Mouse (Mus musculus): ENCODE measurements at regions not wholly inside any gene's neighbourhood (a gene's known extent, or its start where the extent isn't known, plus 50 kb on each side); places are given as distances from the start of the nearest gene placed in this dataset.

GRCm38 (mm10) chr13:6479667-6480066, 68.3 kb upstream of the Pitrm1 start:
- ATAC-seq (ENCODE audit: extremely low read depth, insufficient number of reproducible peaks, low FRiP score, poor library complexity, severe bottlenecking) (no peak), DNase-seq (ENCODE audit: low spot score) (no peak)
- Histone ChIP-seq H3K4me3 (ENCODE audit: low read depth, low read length) (no peak overlapping the region), H3K4me1 (ENCODE audit: insufficient read depth, low read depth, low read length) (no peaks in the 10 kb centered on the region), H3K9me3 (replicated peaks) (no peaks in the 10 kb centered on the region), H3K36me3 (replicated peaks) (no peaks in the 10 kb centered on the region), H3K27me3 (ENCODE audit: insufficient read depth, low read length) (no peaks in the 10 kb centered on the region; the same call in 1 of the 2 replicates)
- no peak for TF ChIP-seq POLR2AphosphoS5 (IDR thresholded peaks at IDR 0.05; ENCODE audit: insufficient replicate concordance, low read depth, low read length)
- TF ChIP-seq GATA1 (IDR thresholded peaks at IDR 0.05; ENCODE audit: borderline replicate concordance, low read length) = no peak
- no peak for TF ChIP-seq CTCF (IDR thresholded peaks at IDR 0.05; ENCODE audit: low read depth, low read length)
- TF ChIP-seq GATA2 (IDR thresholded peaks at IDR 0.05; ENCODE audit: borderline replicate concordance, low read depth, low read length) = no peak
- no peak for TF ChIP-seq TAL1 (conservative IDR thresholded peaks at IDR 0.05; ENCODE audit: low read depth, low read length)

GRCm38 (mm10) chr13:6484418-6484817, 63.5 kb upstream of the Pitrm1 start:
- no peak for TF ChIP-seq CTCF (IDR thresholded peaks at IDR 0.05; ENCODE audit: low read depth, low read length)
- TF ChIP-seq GATA2 (IDR thresholded peaks at IDR 0.05; ENCODE audit: borderline replicate concordance, low read depth, low read length) = no peak
- TF ChIP-seq POLR2AphosphoS5 (IDR thresholded peaks at IDR 0.05; ENCODE audit: insufficient replicate concordance, low read depth, low read length) = no peak
- TF ChIP-seq TAL1 (conservative IDR thresholded peaks at IDR 0.05; ENCODE audit: low read depth, low read length) = no peak
- no peak for TF ChIP-seq GATA1 (IDR thresholded peaks at IDR 0.05; ENCODE audit: borderline replicate concordance, low read length)
- DNase-seq (ENCODE audit: low spot score) (no peak), ATAC-seq (ENCODE audit: extremely low read depth, insufficient number of reproducible peaks, low FRiP score, poor library complexity, severe bottlenecking) (no peak)
- H3K9me3 ChIP-seq (replicated peaks) = no peaks in the 10 kb centered on the region
- no peaks in the 10 kb centered on the region; the same call in 1 of the 2 replicates for H3K27me3 ChIP-seq (ENCODE audit: insufficient read depth, low read length)
- H3K4me3 ChIP-seq (ENCODE audit: low read depth, low read length) = no peak overlapping the region
- no peaks in the 10 kb centered on the region for H3K36me3 ChIP-seq (replicated peaks)
- no peaks in the 10 kb centered on the region for H3K4me1 ChIP-seq (ENCODE audit: insufficient read depth, low read depth, low read length)

GRCm38 (mm10) chr13:6487837-6488236, 60.1 kb upstream of the Pitrm1 start:
- Histone ChIP-seq H3K4me3 (ENCODE audit: low read depth, low read length) (no peak overlapping the region), H3K36me3 (replicated peaks) (no peaks in the 10 kb centered on the region), H3K9me3 (replicated peaks) (no peaks in the 10 kb centered on the region), H3K4me1 (ENCODE audit: insufficient read depth, low read depth, low read length) (no peaks in the 10 kb centered on the region), H3K27me3 (ENCODE audit: insufficient read depth, low read length) (no peaks in the 10 kb centered on the region; the same call in 1 of the 2 replicates)
- no peak for TF ChIP-seq GATA2 (IDR thresholded peaks at IDR 0.05; ENCODE audit: borderline replicate concordance, low read depth, low read length)
- no peak for TF ChIP-seq CTCF (IDR thresholded peaks at IDR 0.05; ENCODE audit: low read depth, low read length)
- no peak for TF ChIP-seq TAL1 (conservative IDR thresholded peaks at IDR 0.05; ENCODE audit: low read depth, low read length)
- no peak for TF ChIP-seq GATA1 (IDR thresholded peaks at IDR 0.05; ENCODE audit: borderline replicate concordance, low read length)
- TF ChIP-seq POLR2AphosphoS5 (IDR thresholded peaks at IDR 0.05; ENCODE audit: insufficient replicate concordance, low read depth, low read length) = no peak
- ATAC-seq (ENCODE audit: extremely low read depth, insufficient number of reproducible peaks, low FRiP score, poor library complexity, severe bottlenecking) (no peak), DNase-seq (ENCODE audit: low spot score) (no peak)

DNA sequence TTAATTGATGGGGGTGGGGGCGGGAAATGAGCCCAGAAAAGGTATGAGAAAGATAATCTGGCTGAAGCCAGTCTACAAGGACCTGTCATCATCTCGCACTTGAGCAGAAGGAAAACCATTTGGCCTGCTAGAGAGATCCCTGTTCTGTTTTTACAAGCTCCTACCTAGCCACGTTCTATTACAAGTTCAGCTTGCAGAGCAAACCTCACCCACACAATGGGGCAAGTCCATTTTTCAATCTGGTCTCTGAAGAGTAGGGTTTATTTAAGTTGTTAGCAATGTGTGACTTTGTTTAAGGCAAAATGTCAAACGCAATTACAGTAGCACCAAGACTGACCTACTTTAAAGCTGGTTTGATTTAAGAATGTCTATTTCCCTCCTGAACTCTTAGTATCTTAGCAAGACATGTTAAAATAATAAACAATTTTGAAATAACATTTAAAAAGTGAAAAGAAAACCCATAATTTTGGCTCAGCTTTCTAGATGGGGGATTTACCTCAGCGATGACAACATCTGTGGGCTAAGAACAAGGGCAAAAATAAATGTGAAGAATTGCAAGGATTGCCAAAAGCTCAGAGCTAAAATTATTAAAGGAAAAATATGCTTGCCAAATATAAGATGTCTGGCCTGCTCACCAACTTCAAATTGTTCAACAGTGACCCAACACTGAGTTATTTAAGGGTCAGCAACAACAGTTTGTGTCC, 54.9 kb upstream of the Pitrm1 start:
- no peak for TF ChIP-seq TAL1 (conservative IDR thresholded peaks at IDR 0.05; ENCODE audit: low read depth, low read length)
- Histone ChIP-seq H3K4me1 (ENCODE audit: insufficient read depth, low read depth, low read length) (no peaks in the 10 kb centered on the region), H3K4me3 (ENCODE audit: low read depth, low read length) (no peak overlapping the region), H3K36me3 (replicated peaks) (no peaks in the 10 kb centered on the region), H3K27me3 (ENCODE audit: insufficient read depth, low read length) (no peaks in the 10 kb centered on the region), H3K9me3 (replicated peaks) (no peaks in the 10 kb centered on the region)
- DNase-seq (ENCODE audit: low spot score) = no peak
- ATAC-seq (ENCODE audit: extremely low read depth, insufficient number of reproducible peaks, low FRiP score, poor library complexity, severe bottlenecking) = no peak

Measured in G1E (cell line).